8 mouse cellular contexts compared by ENCODE assay signal in genomic region chr17:36836874-36837647, GRCm38 (mm10). TPM values are rescaled to one million over a fixed set of nuclear protein-coding genes. Genes with fewer than 3 reads are reported as not detected.
A peak's percentile ranks its signal among the peaks of the same experiment; 100 is the strongest.
DNase-seq lines count a peak whose midpoint lies in the region; ATAC-seq lines count a peak whose summit lies in the region.

Gene Trim26 (plus strand): TSS chr17:36837134.

- H3K27ac ChIP-seq in forebrain, embryonic 14.5 days (ENCODE audit: low read depth, low read length): peak within 1 kb of the TSS; percentile 88
- peak within 1 kb of the TSS; percentile 95 for H3K27ac ChIP-seq in neural tube, embryonic 15.5 days (replicated peaks)

- peak within 1 kb of the TSS; percentile 83 for H3K9ac ChIP-seq in forebrain, embryonic 14.5 days (ENCODE audit: low read length)
- H3K9ac ChIP-seq in neural tube, embryonic 15.5 days (replicated peaks): peak within 1 kb of the TSS; percentile 80

- no peaks in the 10 kb centered on the region; the same call in 1 of the 2 replicates for H3K4me1 ChIP-seq in forebrain, embryonic 14.5 days (ENCODE audit: control insufficient read depth, insufficient read depth, low read length)
- H3K4me1 ChIP-seq in neural tube, embryonic 15.5 days: peaks cover 33% of the 10 kb centered on the region

- intact Hi-C loops in heart, postnatal 14 days (cut with DNase I): loop anchor here (5.0 kb wide), 2 partner anchors 165 to 210 kb away; partner anchors contain the start of genes Gabbr1 and Zfp57

- ATAC-seq in forebrain, embryonic 14.5 days: peak; percentile 99
- ATAC-seq in neural tube, embryonic 15.5 days (ENCODE audit: low FRiP score): peak; percentile 99

- H3K4me2 ChIP-seq in forebrain, embryonic 14.5 days (ENCODE audit: low read length): peak within 1 kb of the TSS; percentile 67
- H3K4me2 ChIP-seq in neural tube, embryonic 15.5 days: peak within 1 kb of the TSS; percentile 63

- H3K27me3 ChIP-seq in forebrain, embryonic 14.5 days (replicated peaks; ENCODE audit: control insufficient read depth, insufficient read depth, low read length): no peaks in the 10 kb centered on the region
- no peaks in the 10 kb centered on the region for H3K27me3 ChIP-seq in neural tube, embryonic 15.5 days (replicated peaks)

- no peaks in the 10 kb centered on the region for H3K9me3 ChIP-seq in forebrain, embryonic 14.5 days (replicated peaks; ENCODE audit: control insufficient read depth, low read length)
- no peaks in the 10 kb centered on the region for H3K9me3 ChIP-seq in neural tube, embryonic 15.5 days (replicated peaks)

- WGBS in forebrain, embryonic 14.5 days: under 1% methylated on average over 58 of the region's 58 CpGs
- WGBS in neural tube, embryonic 15.5 days: under 1% methylated on average over 58 of the region's 58 CpGs

- peak; percentile 97 for DNase-seq in ES-CJ7 (ENCODE audit: low read depth, low spot score)
- peak; percentile 96 for DNase-seq in cerebellum, adult 11 months
- peak; percentile 98 for DNase-seq in forebrain, embryonic 14.5 days (ENCODE audit: low spot score)
- peak; percentile 97 to 99 for DNase-seq in heart, postnatal 14 days
- DNase-seq in layer of hippocampus, adult 11-12 months (ENCODE audit: low spot score): peak; percentile 98
- DNase-seq in lung, adult 18-20 months: peak; percentile 98 to 99
- DNase-seq in testis, postnatal 14 days (ENCODE audit: low spot score): peak; percentile 97

- peak within 1 kb of the TSS; percentile 67 for H3K4me3 ChIP-seq in forebrain, embryonic 14.5 days (ENCODE audit: low read depth, low read length)
- H3K4me3 ChIP-seq in neural tube, embryonic 15.5 days (replicated peaks): peak within 1 kb of the TSS; percentile 84

- no peaks in the 10 kb centered on the region for H3K36me3 ChIP-seq in forebrain, embryonic 14.5 days (ENCODE audit: control insufficient read depth, insufficient read depth, low read length)
- H3K36me3 ChIP-seq in neural tube, embryonic 15.5 days: no peaks in the 10 kb centered on the region

RNA-seq across cellular contexts. Expression of gene Trim26, which starts in this region (rescaled TPM):
- polyA plus RNA-seq in forebrain, embryonic 14.5 days (2014; fragmentation: Nextera tagmentation; extraction: Ambion mirVana): 21.7 and 23.3 TPM in 2 replicates
- 10 to 100 TPM; 20.6 to 23.4 TPM for total RNA-seq in heart, postnatal 14 days (2021)
- 51.2 and 52.0 TPM in 2 replicates for polyA plus RNA-seq in neural tube, embryonic 15.5 days (2015; fragmentation: Nextera tagmentation; extraction: Ambion mirVana)

Comparison
In these comparisons a context has a peak if more than half of its experiments do, and no peak if none do; other contexts are left out.
1. Peak in every context shown above with its lines: DNase-seq, ATAC-seq, H3K4me3 ChIP-seq and H3K27ac ChIP-seq.